Mouse (Mus musculus) mammary gland, adult 2 months (tissue): ENCODE measurements around the gene Entpd5. TPM values are rescaled to one million over a fixed set of nuclear protein-coding genes. Genes with fewer than 3 reads are reported as not detected.

ENCODE experiments used
- polyA plus RNA-seq: library from polyadenylated mRNA; depleted of rRNA; stranded (reverse); fragments of >200 nt; gene quantifications from 2 replicates; pipeline ENCODE4 v1.2.3, GENCODE M21; 2012; ENCODE audit warnings: low replicate concordance; rRNA removed

The Entpd5 gene
- 9.5 and 21.1 TPM in 2 replicates for polyA plus RNA-seq

GRCm38 (mm10) chr12:84408819-84409507 lies at the start of gene Entpd5, which contains the start of gene Bbof1:
Gene Entpd5 (minus strand): TSS chr12:84409029.
Gene Bbof1 (plus strand): TSS chr12:84409071.

GRCm38 (mm10) chr12:84450718-84451646 lies 42.2 kb upstream of the Entpd5 start, which contains the start of the genes Aldh6a1 and Lin52:
Gene Aldh6a1 (minus strand): TSS chr12:84451004.
Gene Lin52 (plus strand): TSS chr12:84451422.

GRCm38 (mm10) chr12:84416834-84417604 lies 8.2 kb upstream of the Entpd5 start, which contains the start of gene Rnf113a2:
Gene Rnf113a2 (plus strand): TSS chr12:84417196.

GRCm38 (mm10) chr12:84361555-84362489 lies 47.0 kb downstream of the Entpd5 start, which contains the start of the genes Coq6 and Fam161b:
Gene Coq6 (plus strand): TSS chr12:84361657.
Gene Fam161b (minus strand): TSS chr12:84361833.

Other genes starting within 250 kb of the Entpd5 start
- gene Elmsan1, start 190.1 kb downstream of the Entpd5 start, polyA plus RNA-seq = 16.9 and 31.0 TPM in 2 replicates
- 9.0 and 17.3 TPM in 2 replicates for gene Ptgr2, start 123.8 kb downstream of the Entpd5 start, polyA plus RNA-seq
- gene Zfp410, start 92.2 kb downstream of the Entpd5 start, polyA plus RNA-seq = 14.3 and 25.5 TPM in 2 replicates
- gene Coq6, start 47.4 kb downstream of the Entpd5 start, polyA plus RNA-seq = 56.7 and 97.7 TPM in 2 replicates
- 0.73 and 1.6 TPM in 2 replicates for gene Fam161b, start 47.2 kb downstream of the Entpd5 start, polyA plus RNA-seq
- gene Bbof1, start within 50 bp of the Entpd5 start, polyA plus RNA-seq = 0.11 and 0.32 TPM in 2 replicates
- gene Rnf113a2, start 8.2 kb upstream of the Entpd5 start, polyA plus RNA-seq = 2.7 and 4.5 TPM in 2 replicates
- 47.1 and 147 TPM in 2 replicates for gene Aldh6a1, start 42.0 kb upstream of the Entpd5 start, polyA plus RNA-seq
- gene Lin52, start 42.4 kb upstream of the Entpd5 start, polyA plus RNA-seq = 10.2 and 27.2 TPM in 2 replicates
- not detected in 2 replicates for gene Vsx2, start 160.7 kb upstream of the Entpd5 start, polyA plus RNA-seq
- 24.8 and 40.2 TPM in 2 replicates for gene Abcd4, start 208.4 kb upstream of the Entpd5 start, polyA plus RNA-seq
- gene Vrtn, start 232.0 kb upstream of the Entpd5 start, polyA plus RNA-seq = not detected in 2 replicates